Mouse (Mus musculus) stomach, embryonic 16.5 days (tissue): ENCODE data around the gene Olfr749. TPM values are rescaled to one million over a fixed set of nuclear protein-coding genes. Genes with fewer than 3 reads are reported as not detected.
"Not testable (repeated sequence)": the region's sequence is repeated elsewhere in the genome, so short reads cannot be mapped to it uniquely, and the experiment has no call there.

Source experiments
- ATAC-seq: fragments of 200-750 bp; cut with Nextera tagmentation; 2 replicates; pipeline ENCODE4 v1.8.0; 2017; ENCODE audit warnings: moderate number of reproducible peaks, moderate TSS enrichment; ENCODE audit not compliant: insufficient read depth, low FRiP score
- H3K27ac ChIP-seq: fragments of 300-500 bp; sonication (generic); 2 replicates; pipeline ENCODE4 v1.5.1; 2014; ENCODE audit warnings: low read length
- H3K27me3 ChIP-seq: fragments of 300-500 bp; sonication (generic); 2 replicates; pipeline ENCODE4 v1.6.1; 2014; ENCODE audit warnings: low read length, control low read depth, mixed read lengths; ENCODE audit not compliant: control insufficient read depth, insufficient read depth
- H3K36me3 ChIP-seq: fragments of 300-500 bp; sonication (generic); 2 replicates; pipeline ENCODE4 v1.6.1; 2014; ENCODE audit warnings: low read length; ENCODE audit not compliant: control insufficient read depth, insufficient read depth
- H3K4me1 ChIP-seq: fragments of 300-500 bp; sonication (generic); 2 replicates; pipeline ENCODE4 v1.6.1; 2014; ENCODE audit warnings: low read length, control low read depth, mixed read lengths; ENCODE audit not compliant: control insufficient read depth, insufficient read depth
- H3K4me2 ChIP-seq: fragments of 300-500 bp; sonication (generic); 2 replicates; pipeline ENCODE4 v1.6.1; 2014; ENCODE audit warnings: low read depth, low read length, mixed read lengths
- H3K4me3 ChIP-seq: fragments of 300-500 bp; sonication (generic); replicated peaks from 2 replicates; pipeline ENCODE4 v1.5.1; 2014; ENCODE audit warnings: mild to moderate bottlenecking, low read length
- H3K9ac ChIP-seq: fragments of 300-500 bp; sonication (generic); 2 replicates; pipeline ENCODE4 v1.6.1; 2014; ENCODE audit warnings: low read length
- H3K9me3 ChIP-seq: fragments of 300-500 bp; sonication (generic); replicated peaks from 2 replicates; pipeline ENCODE4 v1.6.1; 2016; ENCODE audit warnings: low read length, control low read depth; ENCODE audit not compliant: control insufficient read depth
- WGBS: fragments of 180-500 bp; shearing (Covaris S2); extraction: QIAGEN DNeasy Blood & Tissue Kit; methylation state at CpG from one replicate; pipeline ENCODE4 v1.1.7; 2014; 5-methylcytosine and 5-hydroxymethylcytosine counted together
- polyA plus RNA-seq: library from polyadenylated mRNA; unstranded; fragments of >200 nt; fragmentation: Nextera tagmentation; extraction: Ambion mirVana; gene quantifications from 2 replicates; pipeline ENCODE4 v1.2.1, GENCODE M21; 2015

Gene Olfr749
- polyA plus RNA-seq, 1 experiment from 2014 or later = not detected

GRCm38 (mm10) chr14:50740334-50740733, 4.6 kb downstream of the Olfr749 start:
- Histone ChIP-seq H3K4me3 (no peak overlapping the region), H3K9me3 (no peaks in the 10 kb centered on the region), H3K27ac (no peak overlapping the region), H3K9ac (no peak overlapping the region), H3K27me3 (no peaks in the 10 kb centered on the region), H3K4me2 (no peak overlapping the region), H3K4me1 (no peaks in the 10 kb centered on the region), H3K36me3 (no peaks in the 10 kb centered on the region)
- ATAC-seq = no peak
- WGBS = 73% methylated on average over 2 of the region's 2 CpGs

GRCm38 (mm10) chr14:50722371-50722770, 22.5 kb downstream of the Olfr749 start:
- not testable (repeated sequence) for H3K9me3 ChIP-seq, H3K36me3 ChIP-seq, H3K9ac ChIP-seq, H3K27ac ChIP-seq, H3K4me2 ChIP-seq, H3K27me3 ChIP-seq, ATAC-seq, H3K4me3 ChIP-seq, H3K4me1 ChIP-seq
- WGBS = 88% methylated on average over 3 of the region's 4 CpGs

- not testable (repeated sequence) for H3K4me3 ChIP-seq, H3K27me3 ChIP-seq, H3K9me3 ChIP-seq, H3K27ac ChIP-seq, H3K36me3 ChIP-seq, ATAC-seq, H3K9ac ChIP-seq, H3K4me1 ChIP-seq, H3K4me2 ChIP-seq
- 89% methylated on average over 15 of the region's 15 CpGs for WGBS
Measured at GRCm38 (mm10) chr14:50719875-50720274, 25.0 kb downstream of the Olfr749 start.

GRCm38 (mm10) chr14:50707073-50707472, 37.8 kb downstream of the Olfr749 start, which contains the start of gene Olfr748:
TSS of gene Olfr748 (plus strand) at chr14:50707373.
- no peak within 1 kb of the TSS for H3K4me2 ChIP-seq

GRCm38 (mm10) chr14:50693106-50693505, 51.8 kb downstream of the Olfr749 start, which contains the start of gene Olfr747:
TSS of gene Olfr747 (minus strand) at chr14:50693206.
- no peak for ATAC-seq
- no peak within 1 kb of the TSS for H3K27ac ChIP-seq
- no peaks in the 10 kb centered on the region for H3K27me3 ChIP-seq
- no peak within 1 kb of the TSS for H3K4me2 ChIP-seq
- no peaks in the 10 kb centered on the region for H3K4me1 ChIP-seq
- no peaks in the 10 kb centered on the region for H3K36me3 ChIP-seq
- H3K9me3 ChIP-seq = no peaks in the 10 kb centered on the region
- no peak within 1 kb of the TSS for H3K4me3 ChIP-seq
- WGBS = 91% methylated on average over 3 of the region's 3 CpGs
- H3K9ac ChIP-seq = no peak within 1 kb of the TSS

More at GRCm38 (mm10) chr14:50707073-50707472, 37.8 kb downstream of the Olfr749 start, which contains the start of gene Olfr748:
- H3K9ac ChIP-seq = no peak within 1 kb of the TSS
- no peak within 1 kb of the TSS for H3K4me3 ChIP-seq
- ATAC-seq = no peak
- 58% methylated on average over 1 of the region's 1 CpGs for WGBS
- H3K4me1 ChIP-seq = no peaks in the 10 kb centered on the region
- no peaks in the 10 kb centered on the region for H3K36me3 ChIP-seq
- H3K27me3 ChIP-seq = no peaks in the 10 kb centered on the region
- H3K9me3 ChIP-seq = no peaks in the 10 kb centered on the region
- no peak within 1 kb of the TSS for H3K27ac ChIP-seq

Other genes starting within 250 kb of the Olfr749 start
- not detected in 2 replicates for gene Olfr742, start 241.5 kb downstream of the Olfr749 start, polyA plus RNA-seq
- gene Olfr743, start 223.3 kb downstream of the Olfr749 start, polyA plus RNA-seq = not detected in 2 replicates
- gene Olfr744, start 130.2 kb downstream of the Olfr749 start, polyA plus RNA-seq = not detected in 2 replicates
- gene Olfr745, start 105.7 kb downstream of the Olfr749 start, polyA plus RNA-seq = not detected in 2 replicates
- not detected in 2 replicates for gene Olfr746, start 98.0 kb downstream of the Olfr749 start, polyA plus RNA-seq
- gene Olfr747, start 51.9 kb downstream of the Olfr749 start, polyA plus RNA-seq = not detected in 2 replicates
- not detected in 2 replicates for gene Olfr748, start 37.7 kb downstream of the Olfr749 start, polyA plus RNA-seq
- gene Ttc5, start 40.4 kb upstream of the Olfr749 start, polyA plus RNA-seq = 58.5 and 61.4 TPM in 2 replicates
- gene Ccnb1ip1, start 62.6 kb upstream of the Olfr749 start, polyA plus RNA-seq = not detected in 2 replicates
- 56.4 and 62.2 TPM in 2 replicates for gene Parp2, start 62.7 kb upstream of the Olfr749 start, polyA plus RNA-seq
- gene Tep1, start 125.5 kb upstream of the Olfr749 start, polyA plus RNA-seq = 9.7 and 11.5 TPM in 2 replicates
- 0.26 and 0.49 TPM in 2 replicates for gene Klhl33, start 152.4 kb upstream of the Olfr749 start, polyA plus RNA-seq
- 130 and 140 TPM in 2 replicates for gene Osgep, start 179.8 kb upstream of the Olfr749 start, polyA plus RNA-seq
- gene Apex1, start 179.9 kb upstream of the Olfr749 start, polyA plus RNA-seq = 149 and 166 TPM in 2 replicates
- gene Pip4p1, start 185.8 kb upstream of the Olfr749 start, polyA plus RNA-seq = 45.2 and 47.6 TPM in 2 replicates
- 74.9 and 75.2 TPM in 2 replicates for gene Pnp, start 186.0 kb upstream of the Olfr749 start, polyA plus RNA-seq
- gene Gm49342, start 199.4 kb upstream of the Olfr749 start, polyA plus RNA-seq = not detected in 2 replicates
- 0.69 and 1.6 TPM in 2 replicates for gene Pnp2, start 210.9 kb upstream of the Olfr749 start, polyA plus RNA-seq